Mouse (Mus musculus) neural tube, embryonic 11.5 days (tissue): ENCODE data around the gene Trip11. TPM values are rescaled to one million over a fixed set of nuclear protein-coding genes. Genes with fewer than 3 reads are reported as not detected.
"Not testable (repeated sequence)": the region's sequence is repeated elsewhere in the genome, so short reads cannot be mapped to it uniquely, and the experiment has no call there.

Experiments
- ATAC-seq: fragments of 200-750 bp; cut with Nextera tagmentation; 2 replicates; pipeline ENCODE4 v1.8.0; 2017; ENCODE audit warnings: moderate number of reproducible peaks, mild to moderate bottlenecking, moderate TSS enrichment, moderate library complexity; ENCODE audit not compliant: insufficient read depth, low FRiP score, low TSS enrichment
- DNase-seq: peaks from one replicate; pipeline ENCODE4 v3.0.0-alpha.2; 2015; ENCODE audit warnings: low spot score
- H3K27ac ChIP-seq: fragments of 300-500 bp; sonication (generic); 2 replicates; pipeline ENCODE4 v1.5.1; 2014; ENCODE audit warnings: low read depth, mild to moderate bottlenecking, low read length
- H3K27me3 ChIP-seq: fragments of 300-500 bp; sonication (generic); 2 replicates; pipeline ENCODE4 v1.6.1; 2014; ENCODE audit warnings: mild to moderate bottlenecking, low read length, mixed read lengths; ENCODE audit not compliant: control insufficient read depth, insufficient read depth
- H3K36me3 ChIP-seq: fragments of 300-500 bp; sonication (generic); 2 replicates; pipeline ENCODE4 v1.6.1; 2014; ENCODE audit warnings: mild to moderate bottlenecking, low read length, moderate library complexity, mixed read lengths; ENCODE audit not compliant: control insufficient read depth, insufficient read depth
- H3K4me1 ChIP-seq: fragments of 300-500 bp; sonication (generic); 2 replicates; pipeline ENCODE4 v1.6.1; 2014; ENCODE audit warnings: low read length, mixed read lengths; ENCODE audit not compliant: control insufficient read depth, insufficient read depth
- H3K4me2 ChIP-seq: fragments of 300-500 bp; sonication (generic); 2 replicates; pipeline ENCODE4 v1.6.1; 2014; ENCODE audit warnings: low read depth, mild to moderate bottlenecking, moderate library complexity
- H3K4me3 ChIP-seq: fragments of 300-500 bp; sonication (generic); 2 replicates; pipeline ENCODE4 v1.5.1; 2014; ENCODE audit warnings: low read depth, low read length
- H3K9ac ChIP-seq: fragments of 300-500 bp; sonication (generic); 2 replicates; pipeline ENCODE4 v1.6.1; 2014; ENCODE audit warnings: mild to moderate bottlenecking, low read length
- H3K9me3 ChIP-seq: fragments of 300-500 bp; sonication (generic); 2 replicates; pipeline ENCODE4 v1.6.1; 2016; ENCODE audit warnings: low read length; ENCODE audit not compliant: control insufficient read depth
- WGBS: fragments of 180-500 bp; shearing (Covaris S2); extraction: QIAGEN DNeasy Blood & Tissue Kit; methylation state at CpG from one replicate; pipeline ENCODE4 v1.1.7; 2014; 5-methylcytosine and 5-hydroxymethylcytosine counted together
- polyA plus RNA-seq: library from polyadenylated mRNA; unstranded; fragments of >200 nt; fragmentation: Nextera tagmentation; extraction: Ambion mirVana; gene quantifications from 2 replicates; pipeline ENCODE4 v1.2.1, GENCODE M21; 2014

Trip11 gene
- 11.1 and 12.0 TPM in 2 replicates for polyA plus RNA-seq

- no peaks in the 10 kb centered on the region for H3K36me3 ChIP-seq
- H3K9me3 ChIP-seq: no peaks in the 10 kb centered on the region
- WGBS: under 1% methylated on average over 69 of the region's 69 CpGs
- peak within 1 kb of the TSS; percentile 93 for H3K9ac ChIP-seq
- H3K4me1 ChIP-seq: peaks cover 6% of the 10 kb centered on the region
- H3K27ac ChIP-seq: peak within 1 kb of the TSS; percentile 53; the same call in 1 of the 2 replicates
- H3K27me3 ChIP-seq: no peaks in the 10 kb centered on the region
- DNase-seq (peak; percentile 90), ATAC-seq (peak; percentile 96)
- H3K4me2 ChIP-seq: peak within 1 kb of the TSS; percentile 77
- peak within 1 kb of the TSS; percentile 90 for H3K4me3 ChIP-seq
Measured at GRCm38 (mm10) chr12:101912626-101913490, at the start of gene Trip11. Gene Trip11 (minus strand): TSS chr12:101913267.

- H3K4me1 ChIP-seq, ATAC-seq, H3K4me3 ChIP-seq, H3K36me3 ChIP-seq, H3K27me3 ChIP-seq, H3K9me3 ChIP-seq, H3K9ac ChIP-seq, H3K27ac ChIP-seq, H3K4me2 ChIP-seq, DNase-seq: not testable (repeated sequence)
- WGBS: 93% methylated on average over 5 of the region's 5 CpGs
Measured at GRCm38 (mm10) chr12:101958960-101959780, 46.1 kb upstream of the Trip11 start.

DNA sequence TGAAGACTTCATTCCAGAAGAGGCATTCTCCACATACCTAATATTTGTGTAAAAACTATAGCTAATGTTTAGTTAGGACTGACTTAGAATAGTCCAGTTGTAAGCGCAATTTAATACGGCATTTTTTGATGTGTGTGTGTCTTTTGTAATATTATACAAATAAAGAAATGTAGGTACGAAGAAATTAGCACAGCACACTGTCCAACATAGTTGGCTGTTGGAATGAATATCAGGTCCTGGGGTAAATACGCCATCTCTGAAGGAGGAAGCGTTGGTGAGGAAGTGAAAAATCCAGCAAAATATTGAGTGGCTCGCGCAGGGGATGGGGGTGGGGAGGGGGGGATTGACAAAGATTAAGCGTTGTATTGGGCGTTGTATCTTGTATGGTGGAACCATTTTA lies 45.5 kb upstream of the Trip11 start:
- Histone ChIP-seq H3K27ac (no peak overlapping the region), H3K9ac (no peak overlapping the region), H3K4me1 (no peaks in the 10 kb centered on the region), H3K27me3 (no peaks in the 10 kb centered on the region), H3K36me3 (no peaks in the 10 kb centered on the region), H3K4me2 (peak overlapping the region; percentile 29), H3K9me3 (no peaks in the 10 kb centered on the region), H3K4me3 (no peak overlapping the region)
- 60% methylated on average over 9 of the region's 9 CpGs for WGBS
- no peak for DNase-seq
- no peak for ATAC-seq

GRCm38 (mm10) chr12:101957942-101958544 lies 45.0 kb upstream of the Trip11 start, which contains the start of gene Atxn3:
Gene Atxn3 (minus strand): TSS chr12:101958246.
- H3K4me2 ChIP-seq: peak within 1 kb of the TSS; percentile 55
- ATAC-seq (peak; percentile 99), DNase-seq (peak; percentile 97)
- H3K4me1 ChIP-seq: no peaks in the 10 kb centered on the region
- peak within 1 kb of the TSS; percentile 91 for H3K9ac ChIP-seq
- peak within 1 kb of the TSS; percentile 89 for H3K4me3 ChIP-seq
- H3K27me3 ChIP-seq: no peaks in the 10 kb centered on the region
- WGBS: under 1% methylated on average over 51 of the region's 54 CpGs
- no peaks in the 10 kb centered on the region for H3K9me3 ChIP-seq
- no peak within 1 kb of the TSS for H3K27ac ChIP-seq
- no peaks in the 10 kb centered on the region for H3K36me3 ChIP-seq

DNA sequence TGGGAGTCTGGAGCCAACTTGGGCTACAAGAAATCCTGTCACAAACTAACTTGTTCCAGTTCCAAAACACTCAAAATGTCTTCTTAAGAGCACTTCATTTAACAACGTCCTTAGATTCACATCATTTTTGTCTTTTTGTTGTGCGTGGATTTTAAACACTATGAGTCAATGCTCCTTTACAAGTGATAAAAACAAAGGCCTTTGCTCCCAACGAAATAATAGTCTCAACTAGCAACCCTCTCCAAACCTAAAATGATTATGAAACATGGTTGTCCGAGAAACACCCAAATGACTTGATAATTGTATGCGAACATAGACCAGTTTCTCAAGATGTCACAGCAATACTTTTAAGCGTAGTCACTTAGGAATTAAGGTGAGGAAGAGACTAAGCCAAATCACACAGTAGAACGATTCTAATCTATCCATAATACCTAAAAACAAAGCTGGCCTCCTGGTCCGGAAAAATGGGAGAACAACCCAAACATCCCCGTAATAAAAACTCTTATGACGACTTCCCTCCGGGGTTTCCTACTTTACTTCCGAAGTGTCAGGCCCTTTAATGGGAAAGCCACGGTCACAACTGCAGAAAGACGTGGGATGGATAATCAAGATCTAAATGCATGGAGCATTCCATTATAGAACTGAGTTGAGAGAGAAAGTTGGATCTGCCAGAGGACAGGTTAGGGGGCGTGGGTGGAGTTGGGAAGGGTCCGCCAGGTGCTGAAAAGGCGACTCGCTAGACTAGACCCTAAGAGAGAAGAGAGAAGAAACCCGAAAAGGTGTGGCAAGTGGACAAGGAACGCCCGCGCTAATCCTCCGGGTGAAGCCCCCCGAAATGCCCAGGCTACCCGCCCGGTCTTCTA lies 44.2 kb upstream of the Trip11 start:
- Histone ChIP-seq H3K9me3 (no peaks in the 10 kb centered on the region), H3K36me3 (no peaks in the 10 kb centered on the region), H3K4me1 (no peaks in the 10 kb centered on the region), H3K9ac (peak overlapping the region; percentile 91), H3K27ac (no peak overlapping the region), H3K4me2 (peak overlapping the region; percentile 55), H3K27me3 (no peaks in the 10 kb centered on the region), H3K4me3 (peak overlapping the region; percentile 89)
- ATAC-seq (peak; percentile 54), DNase-seq (no peak)
- 14% methylated on average over 26 of the region's 26 CpGs for WGBS

DNA sequence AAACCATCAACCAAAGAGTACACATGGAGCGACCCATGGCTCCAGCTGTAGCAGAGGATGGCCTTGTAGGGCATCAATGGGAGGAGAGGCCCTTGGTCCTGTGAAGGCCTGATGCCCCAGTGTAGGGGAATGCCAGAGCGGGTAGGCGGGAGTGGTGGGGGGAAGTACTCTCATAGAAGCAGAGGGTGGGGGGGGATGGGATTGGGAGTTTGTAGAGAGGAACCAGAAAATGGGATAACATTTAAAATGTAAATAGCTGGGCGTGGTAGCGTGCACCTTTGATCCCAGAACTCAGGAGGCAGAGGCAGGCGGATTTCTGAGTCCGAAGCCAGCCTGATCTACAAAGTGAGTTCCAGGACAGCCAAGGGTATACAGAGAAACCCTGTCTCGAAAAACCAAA lies 42.8 kb upstream of the Trip11 start:
- not testable (repeated sequence) for H3K9me3 ChIP-seq, H3K4me1 ChIP-seq, H3K36me3 ChIP-seq, H3K27ac ChIP-seq, H3K27me3 ChIP-seq, H3K4me2 ChIP-seq, DNase-seq, H3K4me3 ChIP-seq, H3K9ac ChIP-seq, ATAC-seq
- 95% methylated on average over 8 of the region's 8 CpGs for WGBS

DNA sequence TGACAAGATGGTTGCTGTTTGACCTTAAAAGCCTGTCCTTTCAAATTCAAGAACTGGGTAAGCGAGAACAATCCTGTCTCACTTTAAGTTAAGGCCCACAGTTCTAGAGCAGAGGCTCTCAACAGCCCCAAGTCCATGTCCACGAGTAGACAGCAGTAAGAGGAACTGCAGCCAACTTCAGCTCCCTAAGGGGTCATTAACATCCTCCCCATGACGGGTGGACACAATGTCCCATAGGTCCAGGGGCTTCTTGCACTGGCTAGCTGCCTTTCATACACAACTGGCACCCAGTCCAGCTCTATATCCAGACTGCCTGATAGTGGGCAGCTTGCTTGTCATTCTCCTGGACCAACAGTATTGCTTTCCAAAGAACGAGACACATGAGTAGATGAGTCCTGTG lies 35.7 kb upstream of the Trip11 start:
- 81% methylated on average over 4 of the region's 4 CpGs for WGBS

DNA sequence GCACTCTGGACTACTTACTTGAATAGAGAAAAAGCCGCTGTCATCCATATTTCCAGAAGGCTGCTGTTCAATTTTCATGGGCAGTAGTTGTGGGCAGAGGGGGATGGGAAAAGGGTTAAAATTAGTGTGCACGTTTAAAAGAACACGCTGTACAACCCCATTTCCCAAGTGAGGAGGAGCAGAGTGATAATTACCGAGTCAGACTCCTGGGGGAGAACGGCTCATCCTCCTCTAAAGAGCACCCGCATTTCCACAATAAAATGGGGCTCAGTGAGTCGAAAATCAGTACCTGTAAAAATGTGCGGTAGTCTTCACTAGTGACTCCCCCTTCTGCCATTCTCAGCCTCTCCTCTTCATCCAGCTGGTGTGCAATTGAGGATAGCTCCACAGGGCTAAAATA lies 34.9 kb upstream of the Trip11 start:
- Histone ChIP-seq H3K9ac (no peak overlapping the region), H3K4me1 (no peaks in the 10 kb centered on the region), H3K4me3 (no peak overlapping the region), H3K27me3 (no peaks in the 10 kb centered on the region), H3K9me3 (no peaks in the 10 kb centered on the region), H3K4me2 (no peak overlapping the region), H3K36me3 (peaks cover 8% of the 10 kb centered on the region; the same call in 1 of the 2 replicates), H3K27ac (no peak overlapping the region)
- no peak for ATAC-seq
- 95% methylated on average over 8 of the region's 8 CpGs for WGBS
- no peak for DNase-seq

More for the DNA sequence above, 35.7 kb upstream of the Trip11 start:
- Histone ChIP-seq H3K4me1 (no peaks in the 10 kb centered on the region), H3K4me3 (no peak overlapping the region), H3K9ac (no peak overlapping the region), H3K4me2 (no peak overlapping the region), H3K27me3 (no peaks in the 10 kb centered on the region), H3K27ac (no peak overlapping the region), H3K36me3 (peaks cover 8% of the 10 kb centered on the region; the same call in 1 of the 2 replicates), H3K9me3 (no peaks in the 10 kb centered on the region)
- DNase-seq: no peak
- ATAC-seq: no peak
